Mouse (Mus musculus) thymus, postnatal 36 days (tissue): Measurements from ENCODE around the gene St6galnac3.

Experiments used
- DNase-seq, 2 experiments: peaks; one replicate each; pipeline ENCODE4 v3.0.0; 2022; ENCODE audit warnings: mixed read lengths in 2 of 2

Gene St6galnac3

DNA sequence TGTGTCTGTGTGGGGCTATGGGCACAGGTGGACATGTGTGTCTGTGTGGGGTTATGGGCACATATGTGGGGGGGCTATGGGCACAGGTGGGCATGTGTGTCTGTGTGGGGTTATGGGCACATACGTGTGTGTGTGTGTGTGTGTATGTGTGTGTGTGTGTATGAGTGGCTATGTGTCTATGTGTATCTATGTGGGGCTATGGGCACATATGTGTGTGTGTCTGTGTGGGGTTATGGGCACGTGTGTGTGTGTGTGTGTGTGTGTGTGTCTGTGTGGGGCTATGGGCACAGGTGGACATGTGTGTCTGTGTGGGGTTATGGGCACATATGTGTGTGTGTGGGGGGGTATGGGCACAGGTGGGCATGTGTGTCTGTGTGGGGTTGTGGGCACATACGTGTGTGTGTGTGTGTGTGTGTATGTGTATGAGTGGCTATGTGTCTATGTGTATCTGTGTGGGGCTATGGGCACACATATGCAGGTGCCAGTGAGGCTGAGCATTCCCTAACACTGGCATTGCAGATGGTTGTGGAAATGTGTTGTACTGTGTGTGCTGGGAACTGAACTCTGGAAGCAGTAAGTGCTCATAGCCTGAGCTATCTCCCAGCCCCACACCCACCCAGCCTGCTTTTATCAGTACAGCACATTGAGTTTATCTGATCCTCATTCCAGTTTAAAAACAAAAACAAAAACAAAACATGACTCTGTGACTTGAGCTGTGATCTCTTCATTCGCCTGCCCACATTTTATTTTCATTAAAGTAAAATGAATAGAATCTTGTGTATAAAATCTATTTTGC, 8.6 kb upstream of the St6galnac3 start:
- DNase-seq = no peak

GRCm38 (mm10) chr3:153732749-153733148, 7.8 kb upstream of the St6galnac3 start:
- DNase-seq = no peak

- no peak for DNase-seq
Observed at GRCm38 (mm10) chr3:153732035-153732434, 7.1 kb upstream of the St6galnac3 start.

- DNase-seq = no peak
Observed at GRCm38 (mm10) chr3:153728577-153728976, 3.6 kb upstream of the St6galnac3 start.

GRCm38 (mm10) chr3:153723467-153724079, 1.4 kb downstream of the St6galnac3 start:
- no peak for DNase-seq

- DNase-seq = no peak
Observed at GRCm38 (mm10) chr3:153721525-153721924, 3.4 kb downstream of the St6galnac3 start.

DNA sequence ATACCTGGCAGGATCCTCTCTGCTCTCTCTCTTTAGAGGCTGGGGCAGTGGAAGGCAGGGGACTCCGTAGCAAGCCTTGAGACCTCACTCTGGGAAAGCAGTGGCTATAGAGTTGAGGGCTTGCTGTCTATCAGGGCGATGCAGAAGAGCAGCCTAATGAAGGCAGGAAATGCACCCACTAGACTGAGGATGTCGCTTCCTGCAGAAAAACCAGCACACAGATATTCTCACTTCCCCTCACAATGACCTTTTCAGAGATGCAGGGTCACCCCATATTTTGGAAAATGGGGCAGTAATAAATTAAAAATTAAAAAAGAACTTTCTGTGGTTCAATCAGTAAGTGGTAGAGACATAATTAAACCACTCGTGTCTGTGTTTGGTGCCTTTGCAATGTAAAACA, 4.1 kb downstream of the St6galnac3 start:
- DNase-seq = no peak

- no peak for DNase-seq
Observed at GRCm38 (mm10) chr3:153720296-153720695, 4.7 kb downstream of the St6galnac3 start.

DNA sequence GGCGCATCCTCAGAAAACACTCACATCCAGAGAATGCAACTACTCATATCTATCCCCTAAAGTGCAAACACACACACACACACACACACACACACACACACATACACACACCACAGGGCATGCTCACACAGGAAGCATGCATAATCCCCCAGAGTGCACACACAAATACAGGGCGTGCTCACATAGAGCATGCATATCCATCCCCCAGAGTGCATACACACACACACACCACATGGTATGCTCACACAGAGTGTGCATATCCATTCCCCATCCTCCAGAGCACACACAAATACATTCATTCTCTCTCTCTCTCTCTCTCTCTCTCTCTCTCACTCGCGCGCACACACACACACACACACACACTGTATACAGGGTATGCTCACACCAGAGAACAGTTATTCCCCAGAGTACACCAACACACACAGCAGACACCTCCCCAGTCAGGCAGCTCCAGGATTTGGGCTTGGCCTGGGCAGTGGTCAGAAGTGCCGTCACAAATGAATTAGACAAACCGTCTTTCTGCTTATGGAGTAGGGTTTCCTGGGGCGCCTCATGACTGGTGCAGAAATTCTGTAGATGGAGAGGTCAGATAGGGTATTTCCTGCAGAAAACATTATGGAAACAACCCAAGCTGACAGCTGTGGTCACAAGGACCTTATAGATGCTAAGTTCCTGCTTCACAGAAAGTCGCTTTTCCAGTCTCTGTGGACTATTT, 5.6 kb downstream of the St6galnac3 start:
- DNase-seq = no peak

- no peak for DNase-seq
Observed at GRCm38 (mm10) chr3:153718724-153719123, 6.2 kb downstream of the St6galnac3 start.

GRCm38 (mm10) chr3:153717742-153718141, 7.2 kb downstream of the St6galnac3 start:
- no peak for DNase-seq

DNA sequence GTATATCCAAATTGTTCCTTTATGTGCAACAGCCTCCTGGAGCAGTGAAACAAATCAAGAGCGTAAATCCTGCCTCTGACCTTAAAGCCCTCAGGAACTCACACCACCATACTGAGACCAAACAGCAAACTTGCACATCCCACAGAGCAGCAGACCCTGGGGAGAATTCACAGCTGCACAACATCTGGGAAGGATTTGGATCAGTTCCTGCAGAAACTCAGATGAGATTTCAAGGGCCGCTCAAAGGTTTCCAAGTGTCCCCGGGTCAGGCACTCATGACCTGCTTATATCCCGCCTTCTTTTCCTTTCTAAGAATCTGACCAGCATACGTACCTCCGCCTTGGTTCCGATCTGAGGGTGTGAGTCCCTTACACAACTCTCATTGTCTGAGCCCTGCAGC, 9.3 kb downstream of the St6galnac3 start:
- no peak for DNase-seq

DNA sequence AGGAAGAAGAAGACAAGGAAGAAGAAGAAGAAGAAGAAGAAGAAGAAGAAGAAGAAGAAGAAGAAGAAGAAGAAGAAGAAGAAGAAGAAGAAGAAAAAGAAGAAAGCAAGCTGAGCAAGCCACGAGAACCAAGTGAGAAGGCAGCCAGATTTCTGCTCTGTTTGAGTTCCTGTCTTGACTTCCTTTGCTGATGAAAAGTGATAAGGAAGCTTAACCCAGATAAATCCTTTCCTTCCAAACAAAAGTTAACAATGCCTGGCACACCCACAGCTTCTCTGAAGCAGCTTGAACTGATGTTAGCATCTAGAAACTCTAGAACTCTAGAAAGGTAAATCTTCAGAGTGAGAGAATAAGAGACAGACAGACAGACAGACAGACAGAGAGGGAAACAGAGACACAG, 14.4 kb downstream of the St6galnac3 start:
- no peak for DNase-seq

GRCm38 (mm10) chr3:153707687-153708086, 17.3 kb downstream of the St6galnac3 start:
- DNase-seq = no peak

- no peak for DNase-seq
Observed at GRCm38 (mm10) chr3:153706901-153707300, 18.1 kb downstream of the St6galnac3 start.

DNA sequence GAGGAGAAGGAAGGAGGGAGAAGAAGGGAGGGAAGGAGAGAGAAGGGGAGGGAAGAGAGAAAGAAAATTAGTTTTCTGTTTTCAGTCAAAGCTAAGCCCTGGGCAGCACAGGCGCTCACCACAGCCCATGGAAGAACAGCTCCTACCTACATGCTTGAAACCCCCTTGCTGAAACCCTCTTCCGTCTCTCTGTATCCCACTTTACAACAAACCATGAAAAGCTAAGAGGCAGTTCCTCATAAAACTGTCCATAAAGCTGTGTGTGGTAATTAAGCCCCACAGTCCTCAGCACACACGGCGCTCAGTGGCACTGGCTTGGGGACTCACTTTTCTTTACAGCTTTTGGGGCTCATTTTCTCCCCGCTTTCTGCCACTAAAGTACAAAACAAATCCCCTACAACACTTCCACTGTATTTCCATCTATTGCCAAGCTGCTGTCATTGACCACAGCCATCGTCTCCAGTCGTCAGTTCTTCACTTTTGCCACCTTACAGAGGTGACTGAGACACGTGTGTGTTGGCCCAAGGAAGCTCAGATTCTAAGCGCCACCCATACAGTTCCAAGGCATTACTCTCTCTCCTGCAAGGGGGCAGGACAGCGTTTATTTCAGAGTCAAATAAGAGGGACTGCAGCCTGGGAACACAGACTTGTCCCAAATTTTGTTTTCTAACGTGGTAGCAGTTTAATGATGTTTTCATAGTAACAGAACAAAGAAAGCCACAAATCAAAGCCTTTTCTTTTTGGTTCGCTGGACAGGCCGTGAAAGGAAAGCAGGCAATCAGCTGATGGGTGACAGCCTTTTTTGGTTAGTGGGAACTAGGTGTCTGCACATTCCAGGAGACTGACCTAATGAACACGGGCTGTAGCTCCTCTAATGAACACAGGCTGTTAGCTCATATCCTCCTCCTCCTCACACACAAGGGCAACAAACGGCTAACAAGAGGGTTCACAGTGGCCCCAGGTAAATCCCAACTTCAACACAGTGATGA, 22.9 kb downstream of the St6galnac3 start:
- no peak for DNase-seq

- no peak for DNase-seq
Observed at GRCm38 (mm10) chr3:153701172-153701571, 23.8 kb downstream of the St6galnac3 start.

- no peak for DNase-seq
Observed at GRCm38 (mm10) chr3:153699086-153699485, 25.9 kb downstream of the St6galnac3 start.

GRCm38 (mm10) chr3:153692978-153693377, 32.0 kb downstream of the St6galnac3 start:
- no peak for DNase-seq

DNA sequence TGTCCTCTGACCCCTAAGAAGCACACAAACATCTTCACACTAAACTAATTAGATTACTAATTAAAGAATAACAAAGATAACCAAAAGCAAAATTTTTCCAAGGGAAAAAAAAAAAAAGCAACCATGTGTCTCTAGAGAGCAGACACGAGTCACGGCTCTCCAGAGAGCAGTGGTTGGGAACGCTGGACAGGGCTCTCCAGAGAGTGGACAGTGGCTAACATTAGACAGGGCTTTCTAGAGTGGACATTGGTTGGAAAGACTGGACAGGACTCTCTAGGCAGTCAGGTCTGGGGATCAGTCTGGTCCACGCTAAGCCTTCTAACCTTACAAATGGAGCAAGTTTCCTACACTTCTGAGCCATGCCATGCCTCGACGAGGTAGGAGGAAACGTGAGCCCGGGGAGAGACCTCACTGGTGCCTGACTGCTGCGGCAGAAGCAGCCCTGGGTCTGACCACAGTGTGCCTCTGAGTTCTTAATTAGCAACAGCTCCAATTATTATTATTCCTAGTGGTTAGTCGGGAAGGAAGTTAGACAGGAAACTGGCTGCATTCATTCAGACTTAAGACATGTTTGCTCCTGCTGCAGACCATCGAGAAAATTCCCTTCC, 32.7 kb downstream of the St6galnac3 start:
- no peak for DNase-seq

- DNase-seq = no peak
Observed at GRCm38 (mm10) chr3:153691537-153691936, 33.4 kb downstream of the St6galnac3 start.

GRCm38 (mm10) chr3:153690553-153690952, 34.4 kb downstream of the St6galnac3 start:
- DNase-seq = no peak
